Mouse (Mus musculus) adrenal gland, adult (tissue): ENCODE results near the gene Zfand2a.

Experiments
- DNase-seq, 2 experiments: peaks; one replicate each; pipeline ENCODE4 v3.0.0; 2022 to 2023; ENCODE audit warnings: low spot score in 1 of 2; ENCODE audit not compliant: inconsistent age in 2 of 2

Gene Zfand2a

DNA sequence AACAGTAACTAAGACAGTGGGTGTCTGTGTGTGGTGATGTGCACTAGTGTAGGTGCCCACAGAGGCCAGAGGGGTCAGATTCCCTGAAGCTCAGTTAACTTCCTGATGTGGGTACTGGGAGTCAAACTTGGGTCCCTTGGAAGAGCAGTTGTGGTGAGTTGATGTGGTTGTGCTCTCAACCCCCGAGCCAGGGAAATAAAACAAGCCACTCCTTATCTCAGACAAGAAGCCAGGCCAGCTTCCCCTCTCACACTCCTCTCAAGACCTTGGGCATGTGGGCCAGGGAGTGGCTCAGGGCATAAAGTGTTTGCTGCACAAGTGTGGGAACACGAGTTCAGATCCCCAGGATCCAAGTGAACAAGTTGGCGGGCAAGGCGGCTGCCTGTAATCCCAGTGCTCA is 17.5 kb downstream of the Zfand2a start:
- no peak for DNase-seq

DNA sequence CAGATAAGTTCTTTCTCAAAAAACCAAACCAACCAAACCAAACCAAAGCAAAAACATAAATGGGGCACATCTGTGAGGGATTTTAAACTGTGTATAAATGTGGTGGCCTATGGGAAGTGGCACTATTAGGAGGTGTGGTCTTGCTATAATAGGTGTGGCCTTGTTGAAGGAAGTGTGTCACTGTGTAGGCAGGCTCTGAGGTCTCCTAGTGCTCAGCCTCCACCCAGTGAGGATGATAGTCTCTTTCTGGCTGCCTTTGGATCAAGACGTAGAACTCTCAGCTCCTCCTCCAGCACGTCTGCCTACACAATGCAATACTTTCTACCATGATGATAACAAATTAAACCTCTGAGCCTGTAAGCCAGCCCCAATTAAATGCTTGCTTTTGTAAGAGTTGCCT is 18.0 kb downstream of the Zfand2a start:
- no peak for DNase-seq

DNA sequence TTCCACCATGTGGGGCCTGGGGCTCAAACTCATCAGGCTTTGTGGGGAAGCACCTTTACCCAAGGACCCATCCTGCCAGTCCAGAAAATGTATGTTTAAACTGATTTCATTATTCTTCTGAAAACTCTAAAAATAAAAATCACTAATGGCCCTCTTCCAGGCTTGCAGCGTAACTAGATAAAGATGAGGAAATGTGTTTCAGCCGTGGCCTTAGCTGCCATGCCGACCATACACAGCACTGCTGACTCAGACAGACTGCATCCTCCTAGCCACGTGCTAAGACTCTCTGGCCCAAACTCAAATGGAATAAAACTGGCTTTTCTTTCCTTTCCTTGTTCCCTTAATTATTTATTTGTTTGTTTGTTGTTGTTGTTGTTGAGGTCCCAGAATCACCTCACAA is 19.5 kb downstream of the Zfand2a start:
- DNase-seq: peak; percentile 45 to 76

DNA sequence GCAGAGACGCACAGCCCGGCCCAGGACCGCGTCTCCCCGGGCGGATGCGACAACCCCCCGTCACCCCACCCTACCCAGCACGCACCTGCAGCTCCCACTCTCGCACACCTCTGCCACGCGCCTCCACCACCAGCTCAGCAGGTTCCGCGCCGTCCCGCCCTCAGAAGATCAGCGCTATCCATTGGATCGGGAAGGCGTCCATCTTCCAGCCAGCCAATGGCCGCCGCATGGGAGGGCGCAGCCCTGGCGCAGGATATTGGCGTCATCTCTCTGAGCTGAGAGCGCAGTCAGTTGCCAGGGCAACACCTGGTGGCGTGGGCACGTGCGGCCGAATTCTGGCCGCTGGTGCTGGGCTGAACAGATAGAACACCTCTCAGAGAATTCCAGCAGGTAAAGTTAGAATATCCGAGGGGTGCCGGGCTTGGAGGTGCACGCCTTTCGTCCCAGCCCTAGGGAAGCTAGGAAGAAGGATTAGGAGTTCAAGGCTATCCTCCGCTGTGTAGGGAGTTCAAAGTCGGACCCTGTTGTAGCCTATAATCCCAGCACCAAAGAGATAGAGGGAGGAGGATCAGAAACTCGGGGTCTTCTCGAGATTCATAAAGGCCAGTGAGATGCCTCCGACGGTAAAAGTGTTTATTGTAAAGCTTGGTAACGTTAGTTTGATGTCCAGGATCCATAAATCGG is 23.8 kb downstream of the Zfand2a start, which contains the start of gene 3110082I17Rik:
Gene 3110082I17Rik, minus strand, starts transcription at position 144 of the 684 bp plus-strand sequence.
- DNase-seq: peak; percentile 97 to 99

GRCm38 (mm10) chr5:139459938-139460337 is 24.4 kb downstream of the Zfand2a start:
- no peak for DNase-seq

DNA sequence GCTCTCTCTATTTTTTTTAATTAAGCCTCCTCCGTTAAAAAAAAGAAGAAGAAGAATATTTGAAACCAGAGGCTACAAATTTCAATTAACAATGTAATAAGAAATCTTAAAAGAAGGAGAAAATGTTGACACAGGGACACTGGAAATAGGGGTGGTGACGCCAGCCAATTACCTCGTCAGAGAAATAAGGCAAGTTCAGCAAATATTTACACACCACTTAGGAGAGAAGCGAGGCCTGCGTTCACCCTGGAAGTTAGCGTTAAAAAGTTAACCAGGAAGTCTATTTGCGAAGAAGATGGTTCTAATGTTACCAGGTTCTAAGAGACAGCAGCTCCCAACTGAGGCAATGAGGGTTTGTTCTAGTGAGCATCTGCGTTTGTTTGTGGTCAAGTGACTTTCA is 27.1 kb downstream of the Zfand2a start:
- no peak for DNase-seq

GRCm38 (mm10) chr5:139455166-139455565 is 29.2 kb downstream of the Zfand2a start:
- no peak for DNase-seq

DNA sequence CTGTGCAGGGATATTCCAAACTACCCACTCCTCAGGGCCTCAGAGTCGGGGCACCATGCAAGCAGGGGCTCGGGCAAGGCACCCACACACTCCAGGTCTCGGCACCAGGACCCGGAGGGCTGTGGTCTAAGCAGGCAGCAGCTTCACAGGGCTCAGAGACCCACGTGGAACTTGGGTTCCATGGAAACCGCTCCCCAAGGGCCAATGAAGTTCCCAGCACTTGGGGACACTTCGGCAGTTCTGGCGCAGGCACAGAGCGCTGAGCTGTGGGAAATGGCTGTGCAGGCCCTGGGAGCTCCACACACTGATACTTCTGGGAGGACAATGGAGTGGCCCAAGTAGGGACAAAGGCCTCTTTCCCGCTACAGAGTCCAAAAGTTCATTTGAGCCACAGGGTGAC is 31.3 kb downstream of the Zfand2a start:
- DNase-seq: no peak

- DNase-seq: no peak
These were observed 34.4 kb downstream of the Zfand2a start for GRCm38 (mm10) chr5:139449926-139450325.

DNA sequence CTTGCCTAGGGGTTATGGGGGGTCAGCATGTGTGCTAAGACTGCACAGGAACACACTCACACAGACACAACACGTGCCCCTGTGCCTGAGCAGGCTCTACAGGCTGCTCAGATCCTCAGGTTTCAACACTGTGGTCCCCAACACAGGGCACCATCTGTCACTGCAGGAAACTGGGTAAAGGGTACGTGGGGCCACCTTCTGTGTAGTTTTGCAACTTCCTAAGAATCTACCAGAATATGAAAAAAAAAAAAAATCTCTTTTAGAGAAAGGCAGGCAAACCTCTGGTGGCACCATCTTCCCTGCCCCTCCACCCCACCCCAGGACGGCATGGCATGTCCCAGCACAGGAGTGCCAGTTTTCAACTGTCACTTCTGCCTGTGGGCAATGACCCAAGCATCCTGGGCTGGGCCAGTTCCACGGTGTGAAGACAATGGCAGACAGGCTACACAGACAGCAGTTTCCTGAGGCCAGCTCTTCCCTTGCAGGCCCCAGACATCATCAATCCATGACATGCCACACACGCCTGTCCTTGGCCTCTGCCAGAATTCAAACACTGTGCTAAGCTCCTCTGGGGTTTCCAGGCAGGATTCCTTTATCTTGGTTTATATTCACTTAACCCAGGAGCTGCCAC is 35.1 kb downstream of the Zfand2a start:
- DNase-seq: peak; percentile 73 to 84

- no peak for DNase-seq
These were observed 36.3 kb downstream of the Zfand2a start for GRCm38 (mm10) chr5:139448025-139448424.

DNA sequence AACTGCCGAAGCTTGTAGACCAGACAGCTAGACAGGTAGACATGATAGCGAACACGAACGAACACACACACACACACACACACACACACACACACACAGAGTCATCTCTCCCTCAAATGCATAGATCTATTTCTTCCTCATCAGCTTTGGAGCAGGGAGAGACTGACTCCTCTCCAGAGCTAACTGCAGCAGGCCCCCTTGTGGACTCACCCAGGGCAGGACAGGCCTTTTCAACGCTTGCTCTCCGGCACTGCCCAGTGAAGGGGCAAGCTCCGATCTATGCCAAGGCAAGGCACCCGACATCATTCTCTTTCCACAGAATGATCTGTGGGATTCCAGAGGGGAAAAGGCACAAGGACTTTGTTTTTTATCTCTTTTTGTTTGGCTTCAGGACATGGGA is 39.1 kb downstream of the Zfand2a start:
- no peak for DNase-seq

DNA sequence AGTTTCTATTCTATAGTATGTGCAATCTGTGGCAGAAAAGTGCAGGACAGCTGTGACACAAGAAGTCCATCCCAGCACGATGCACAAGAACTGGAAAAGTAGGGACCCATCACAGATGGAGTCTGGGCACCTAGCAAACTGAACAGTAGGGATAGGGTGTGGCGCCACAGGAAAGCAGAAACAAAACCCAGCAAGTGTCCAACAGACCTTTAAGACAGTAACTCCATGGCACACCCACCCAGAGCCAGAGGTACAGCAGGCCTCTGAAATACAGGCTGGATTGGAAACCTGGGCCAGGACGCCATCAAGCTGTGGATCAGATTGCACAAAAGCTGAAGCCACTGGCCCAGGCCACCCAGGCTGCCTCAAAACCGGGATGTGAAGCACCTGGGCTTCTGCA is 41.4 kb downstream of the Zfand2a start:
- no peak for DNase-seq

DNA sequence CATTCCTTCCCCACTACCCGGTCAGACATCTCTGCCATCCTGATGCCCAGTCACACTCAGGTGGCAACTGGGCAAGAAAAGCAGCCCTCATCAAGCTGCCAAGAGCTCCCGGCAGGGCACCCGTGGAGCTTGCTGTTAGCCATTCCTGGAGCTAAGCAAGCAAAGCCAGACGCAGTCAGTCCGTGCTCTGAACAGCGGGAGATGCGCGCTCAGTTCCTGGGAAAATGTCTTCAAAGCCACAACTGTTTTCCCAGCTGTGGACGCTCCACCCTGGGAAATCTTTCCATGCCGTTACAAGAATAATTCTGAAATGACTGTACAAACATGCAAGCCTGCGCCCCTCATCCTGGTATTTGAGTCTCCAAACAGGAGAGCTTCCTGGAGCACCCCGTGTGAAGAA is 41.9 kb downstream of the Zfand2a start:
- no peak for DNase-seq

- no peak for DNase-seq
These were observed 42.7 kb downstream of the Zfand2a start for GRCm38 (mm10) chr5:139441726-139442018.

DNA sequence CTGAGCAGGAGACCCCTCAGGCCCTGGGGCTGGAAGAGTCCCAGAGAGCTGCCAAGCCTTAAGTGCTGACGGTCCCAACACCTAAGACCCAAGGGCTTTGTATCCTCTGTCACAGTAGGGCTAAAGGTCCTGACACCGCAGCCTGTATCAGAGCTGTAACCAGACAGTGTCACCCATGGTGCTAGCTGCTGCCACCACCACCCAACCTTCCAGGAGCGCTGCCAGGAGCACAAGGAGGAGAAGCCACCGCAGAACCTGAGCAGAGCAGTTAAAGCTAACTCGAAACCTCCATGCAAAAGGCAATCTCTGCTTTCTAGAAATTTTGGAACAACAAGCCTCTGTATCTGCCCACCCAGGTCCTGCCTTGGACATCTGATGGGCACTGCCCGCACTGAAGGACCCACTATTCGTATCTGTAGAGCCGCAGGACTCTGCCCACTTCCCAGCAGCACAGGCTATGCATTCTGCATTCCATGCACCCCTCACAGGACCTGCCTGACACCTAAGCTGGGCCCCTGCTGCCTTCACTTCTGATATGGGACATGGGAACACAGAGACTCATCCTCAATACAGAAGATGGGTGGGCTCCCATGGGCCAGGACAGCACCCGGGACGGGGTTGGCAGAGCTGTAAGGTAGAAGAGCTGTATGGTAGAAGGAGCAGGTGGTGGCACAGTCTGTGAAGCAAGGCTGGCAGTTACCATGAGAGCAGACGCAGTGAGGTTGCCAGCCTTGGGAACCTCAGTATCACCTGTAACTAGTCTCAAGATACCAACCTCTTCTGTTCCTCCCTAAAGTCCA is 43.2 kb downstream of the Zfand2a start:
- no peak for DNase-seq

DNA sequence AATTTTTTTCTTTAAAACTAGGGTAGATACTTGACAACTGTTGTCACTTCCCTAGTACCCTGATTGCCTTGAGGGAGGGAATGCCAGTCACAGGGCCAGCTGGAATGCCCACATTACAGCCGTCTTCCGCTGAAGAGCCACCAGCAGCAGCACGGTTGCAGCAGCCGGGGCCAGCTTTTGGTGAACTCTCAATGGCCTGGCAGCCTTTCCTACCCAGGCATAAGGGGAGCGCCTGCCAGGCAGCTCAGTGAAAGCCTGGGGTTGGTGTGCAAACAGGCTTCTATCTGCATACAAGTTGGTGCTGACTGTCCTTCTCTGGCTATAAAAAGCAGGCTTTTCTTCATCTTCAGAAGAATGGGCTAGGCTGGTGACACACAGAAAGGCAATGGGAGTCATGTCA is 43.9 kb downstream of the Zfand2a start:
- no peak for DNase-seq

GRCm38 (mm10) chr5:139438440-139438839 is 45.9 kb downstream of the Zfand2a start:
- no peak for DNase-seq

DNA sequence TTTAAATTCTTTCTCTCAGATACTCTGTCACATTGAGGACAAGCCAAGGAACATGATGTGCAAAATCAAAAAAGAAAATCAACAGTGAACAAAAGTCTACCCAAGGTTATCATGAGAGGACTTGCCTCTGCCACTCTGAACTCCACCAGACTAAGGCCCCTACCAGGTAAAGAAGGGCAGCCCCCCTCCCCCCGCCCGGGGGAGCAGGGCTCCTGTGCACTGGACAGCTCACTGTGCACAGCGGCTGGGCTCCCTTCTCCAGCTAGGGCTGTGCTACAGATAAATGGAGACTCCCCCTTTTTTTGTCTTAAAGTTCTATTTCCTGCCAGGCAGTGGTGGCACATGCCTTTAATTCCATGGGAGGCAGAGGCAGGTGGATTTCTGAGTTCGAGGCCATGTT is 46.6 kb downstream of the Zfand2a start:
- DNase-seq: no peak

DNA sequence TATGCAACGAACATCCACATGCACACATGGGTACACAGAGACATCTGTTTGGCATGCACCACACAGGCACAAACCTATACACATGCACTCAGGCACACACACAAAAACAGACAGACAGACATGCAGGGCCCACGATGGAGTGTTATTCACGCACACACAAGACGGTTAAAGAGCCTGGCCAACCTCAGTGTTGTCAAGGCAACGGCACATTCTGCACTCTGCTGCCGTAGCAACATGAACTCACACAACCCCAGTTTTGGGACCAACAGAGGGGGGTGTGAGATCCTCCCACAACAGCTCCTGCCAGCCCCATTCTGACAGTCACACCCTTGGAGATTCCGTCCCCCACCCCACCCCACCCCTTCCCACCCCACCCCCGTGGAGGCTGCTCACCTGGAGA is 49.4 kb downstream of the Zfand2a start:
- DNase-seq: no peak

- no peak for DNase-seq
These were observed 50.3 kb downstream of the Zfand2a start for GRCm38 (mm10) chr5:139433842-139434568.
